Comparison of ENCODE assay signal across 2 mouse cellular contexts in the genomic region with DNA sequence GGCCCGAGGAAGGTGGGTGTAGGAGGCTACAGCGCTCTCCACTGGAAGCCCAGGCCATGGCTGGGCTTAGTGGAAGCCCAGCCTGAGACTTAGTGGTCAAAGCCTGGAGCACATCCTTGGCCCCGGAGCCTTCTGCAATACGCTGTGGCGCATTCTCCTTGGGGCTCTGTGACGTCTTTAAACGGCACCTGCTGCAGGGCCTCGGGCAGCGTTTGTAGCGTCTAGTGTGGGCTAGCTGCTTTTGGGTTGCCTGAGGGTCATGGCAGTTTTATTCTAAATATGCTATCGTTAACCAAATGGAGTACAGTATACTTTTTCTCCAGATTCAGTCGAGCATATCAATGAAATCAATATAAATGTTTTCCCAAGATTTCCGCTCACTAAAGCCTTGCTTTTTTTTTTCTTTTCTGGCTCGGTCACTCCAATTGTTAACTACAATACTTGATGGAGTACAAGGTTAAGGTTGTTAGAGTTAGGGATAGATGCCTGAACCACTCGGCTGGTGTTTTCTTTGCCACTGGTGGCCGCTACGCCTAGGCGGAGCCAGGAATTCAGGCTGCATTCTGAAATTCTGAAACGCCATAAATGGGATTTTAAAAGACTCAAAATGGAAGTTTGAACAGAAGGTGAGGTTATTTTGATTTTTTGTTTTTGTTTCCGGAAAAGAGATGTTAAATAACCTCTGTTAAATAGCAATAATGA. TPM values are rescaled to one million over a fixed set of nuclear protein-coding genes. Genes with fewer than 3 reads are reported as not detected.
"Had no signal": no experiment of that assay in that cellular context is flagged by ENCODE, and none has a peak within 500 bp of the region (broad histone marks: within the 10 kb centered on the region; RNA-seq: fewer than 3 reads in every experiment).

A gene (plus strand): TSS at position 215 of the 702 bp plus-strand sequence.

RNA-seq across cellular contexts. Expression of the gene that starts here (rescaled TPM):
- total RNA-seq: layer of hippocampus, adult 18-20 months; left cerebral cortex, postnatal 14 days had no signal
